Mouse (Mus musculus): ENCODE results near the gene Phlda3. TPM values are rescaled to one million over a fixed set of nuclear protein-coding genes. Genes with fewer than 3 reads are reported as not detected.
A peak's percentile ranks its signal among the peaks of the same experiment; 100 is the strongest.

Gene Phlda3
- polyA plus RNA-seq, 1 experiment: 3.2 TPM

DNA sequence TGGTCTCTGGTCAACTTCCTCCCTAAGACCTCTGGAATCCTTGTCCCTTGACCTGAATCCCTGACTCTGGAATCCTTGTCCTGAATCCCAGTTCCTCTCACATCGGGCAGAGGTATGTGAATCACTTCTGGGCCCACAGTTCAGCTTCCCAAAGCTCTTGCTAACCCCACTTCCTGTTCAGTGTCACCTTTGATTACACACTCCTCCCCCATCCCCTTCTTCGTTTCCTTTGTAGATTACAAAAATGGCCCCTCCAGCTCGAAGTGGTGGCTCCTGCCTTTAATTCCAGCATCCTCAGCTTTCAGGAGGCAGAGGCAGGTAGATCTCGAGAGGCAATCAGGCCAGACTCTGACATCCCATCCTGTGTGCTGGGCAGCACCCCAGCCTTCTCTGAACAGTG, 51.7 kb downstream of the Phlda3 start:
- TF ChIP-seq CTCF (IDR thresholded peaks at IDR 0.05; ENCODE audit: control insufficient read depth, insufficient read depth, insufficient replicate concordance, low read depth, low read length) (no peak), POLR2A (IDR thresholded peaks at IDR 0.05; ENCODE audit: control insufficient read depth, low read depth, low read length) (no peak)
- Histone ChIP-seq H3K4me3 (ENCODE audit: control insufficient read depth, low read depth, low read length) (no peak overlapping the region), H3K4me1 (ENCODE audit: control insufficient read depth, insufficient read depth, low read length) (peaks cover 11% of the 10 kb centered on the region), H3K27me3 (ENCODE audit: control insufficient read depth, insufficient read depth, low read length) (peaks cover 4% of the 10 kb centered on the region; the same call in 1 of the 2 replicates), H3K36me3 (ENCODE audit: control insufficient read depth, insufficient read depth, low read length) (no peaks in the 10 kb centered on the region), H3K27ac (ENCODE audit: control insufficient read depth, insufficient read depth, low read depth, low read length) (no peak overlapping the region)

DNA sequence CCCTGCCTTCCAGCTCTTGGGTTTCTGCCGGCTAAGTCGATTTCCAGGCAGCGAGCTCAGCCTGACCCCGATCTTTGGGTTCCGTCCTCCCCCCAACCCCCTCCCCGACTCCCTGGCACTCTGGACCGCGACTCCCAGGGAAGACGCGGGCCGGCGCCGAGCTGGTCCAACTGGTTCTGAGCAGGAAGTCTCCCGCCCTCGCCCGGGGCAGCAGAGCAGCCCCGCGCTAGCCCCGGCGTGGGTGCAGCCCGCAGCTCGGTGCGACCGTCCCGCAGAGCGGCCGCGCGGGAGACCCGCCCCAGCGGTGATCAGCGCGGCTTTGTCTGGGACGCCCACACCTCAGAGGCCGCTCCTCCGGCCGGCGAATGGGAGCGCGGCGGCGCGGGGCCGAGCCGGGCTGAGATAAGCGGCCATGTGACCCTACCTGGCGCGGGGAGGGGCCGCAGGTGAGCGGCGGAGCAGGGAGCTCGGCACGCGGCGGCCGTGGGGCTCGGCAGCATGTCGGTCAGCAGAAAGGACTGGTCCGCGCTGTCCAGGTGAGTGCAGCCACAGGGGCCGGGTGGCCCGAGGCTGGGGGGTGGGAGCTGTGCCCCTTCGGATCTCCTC, 52.7 kb downstream of the Phlda3 start, which contains the start of gene Lad1:
TSS of gene Lad1 (plus strand) at position 118 of the 606 bp plus-strand sequence.
- Histone ChIP-seq H3K36me3 (ENCODE audit: control insufficient read depth, insufficient read depth, low read length) (no peaks in the 10 kb centered on the region), H3K27ac (ENCODE audit: control insufficient read depth, insufficient read depth, low read depth, low read length) (no peak within 1 kb of the TSS), H3K4me1 (ENCODE audit: control insufficient read depth, insufficient read depth, low read length) (peaks cover 11% of the 10 kb centered on the region), H3K4me3 (ENCODE audit: control insufficient read depth, low read depth, low read length) (peak within 1 kb of the TSS; percentile 70), H3K27me3 (ENCODE audit: control insufficient read depth, insufficient read depth, low read length) (peaks cover 4% of the 10 kb centered on the region; the same call in 1 of the 2 replicates)
- TF ChIP-seq POLR2A (IDR thresholded peaks at IDR 0.05; ENCODE audit: control insufficient read depth, low read depth, low read length) (no peak), CTCF (IDR thresholded peaks at IDR 0.05; ENCODE audit: control insufficient read depth, insufficient read depth, insufficient replicate concordance, low read depth, low read length) (no peak)

Other genes with a start within 250 kb of the Phlda3 start
- gene Nav1, start 158.8 kb upstream of the Phlda3 start, polyA plus RNA-seq (2012; rRNA removed): 2.0 and 2.2 TPM in 2 replicates
- gene Csrp1, start 46.1 kb upstream of the Phlda3 start, polyA plus RNA-seq (2012; rRNA removed): 28.9 and 54.8 TPM in 2 replicates
- gene Tnni1, start 13.3 kb downstream of the Phlda3 start, polyA plus RNA-seq (2012; rRNA removed): 0.79 and 0.99 TPM in 2 replicates
- 0.15 and 1.2 TPM in 2 replicates for gene Lad1, start 52.5 kb downstream of the Phlda3 start, polyA plus RNA-seq (2012; rRNA removed)
- 2.2 and 2.3 TPM in 2 replicates for gene Tnnt2, start 70.2 kb downstream of the Phlda3 start, polyA plus RNA-seq (2012; rRNA removed)
- gene Pkp1, start 153.1 kb downstream of the Phlda3 start, polyA plus RNA-seq (2012; rRNA removed): 5.7 and 6.5 TPM in 2 replicates
- 0.79 TPM in 2 replicates for gene Igfn1, start 240.2 kb downstream of the Phlda3 start, polyA plus RNA-seq (2012; rRNA removed)
- gene Tmem9, start 242.0 kb downstream of the Phlda3 start, polyA plus RNA-seq (2012; rRNA removed): 22.5 and 22.6 TPM in 2 replicates